Mouse (Mus musculus) heart, adult 2 months (tissue): ENCODE data around the gene Apaf1. TPM values are rescaled to one million over a fixed set of nuclear protein-coding genes. Genes with fewer than 3 reads are reported as not detected.

Source experiments
- DNase-seq, 2 experiments: peaks; one replicate each; pipeline ENCODE4 v3.0.0; 2021
- H3K27ac ChIP-seq: fragments of 200-600 bp; 2 replicates; pipeline ENCODE4 v1.8.1; 2022
- H3K27me3 ChIP-seq: fragments of 200-500 bp; 2 replicates; pipeline ENCODE4 v1.6.1; 2012; ENCODE audit warnings: mild to moderate bottlenecking, low read length, inconsistent platforms, mixed read lengths; ENCODE audit not compliant: control insufficient read depth, insufficient read depth
- H3K36me3 ChIP-seq: fragments of 200-500 bp; 2 replicates; pipeline ENCODE4 v1.6.1; 2012; ENCODE audit warnings: low read length, inconsistent platforms; ENCODE audit not compliant: control insufficient read depth, insufficient read depth
- H3K4me1 ChIP-seq: fragments of 200-500 bp; 2 replicates; pipeline ENCODE4 v1.6.1; 2011; ENCODE audit warnings: low read length; ENCODE audit not compliant: control insufficient read depth, insufficient read depth
- H3K4me3 ChIP-seq: fragments of 200-600 bp; 2 replicates; pipeline ENCODE4 v1.8.1; 2022
- H3K79me2 ChIP-seq: fragments of 200-500 bp; replicated peaks from 2 replicates; pipeline ENCODE4 v1.6.1; 2012; ENCODE audit warnings: mild to moderate bottlenecking, inconsistent platforms, low read length, moderate library complexity, mixed read lengths; ENCODE audit not compliant: control insufficient read depth, insufficient read depth
- H3K9ac ChIP-seq: fragments of 200-500 bp; 2 replicates; pipeline ENCODE4 v1.6.1; 2012; ENCODE audit warnings: low read depth, mild to moderate bottlenecking, control low read depth, inconsistent platforms, low read length, mixed read lengths
- CTCF ChIP-seq: fragments of 200-600 bp; IDR thresholded peaks from 2 replicates; pipeline ENCODE4 v1.8.1; 2022; ENCODE audit warnings: antibody characterized with exemption, mild to moderate bottlenecking, moderate library complexity
- EP300 ChIP-seq: fragments of 200-500 bp; IDR thresholded peaks from 2 replicates; pipeline ENCODE4 v1.6.1; 2011; ENCODE audit warnings: low read depth, low read length, control low read depth; ENCODE audit not compliant: insufficient read depth
- POLR2A ChIP-seq: fragments of 200-500 bp; IDR thresholded peaks from 2 replicates; pipeline ENCODE4 v1.6.1; 2011; ENCODE audit warnings: mild to moderate bottlenecking, low read depth, low read length, control low read depth; ENCODE audit not compliant: insufficient read depth
- WGBS: fragments of 180-500 bp; shearing (Covaris S2); methylation state at CpG from one replicate; pipeline ENCODE4 v1.1.7; 2018; 5-methylcytosine and 5-hydroxymethylcytosine counted together
- intact Hi-C: fragments of 180-260 bp; cut with DNase I; formaldehyde crosslinking; loops from one replicate; pipeline ENCODE4 v1.15.1; 2025
- polyA plus RNA-seq: library from polyadenylated mRNA; depleted of rRNA; stranded (reverse); fragments of >200 nt; gene quantifications from 2 replicates; pipeline ENCODE4 v1.2.3, GENCODE M21; 2012
- total RNA-seq, 2 experiments: library from RNA; stranded (reverse); gene quantifications; 2 replicates each; pipeline ENCODE4 v1.2.3; 2021

Apaf1 gene
- total and polyA plus RNA-seq, 3 experiments, result 3.9 to 5.6 (median 5.2) TPM

- no peaks in the 10 kb centered on the region for H3K79me2 ChIP-seq
- H3K27ac ChIP-seq, result no peak overlapping the region
- TF ChIP-seq CTCF (no peak), POLR2A (no peak), EP300 (no peak)
- DNase-seq, result no peak
- H3K4me1 ChIP-seq, result no peaks in the 10 kb centered on the region
- H3K36me3 ChIP-seq, result no peaks in the 10 kb centered on the region
- no peaks in the 10 kb centered on the region for H3K27me3 ChIP-seq
- no peak overlapping the region for H3K4me3 ChIP-seq
- no peak overlapping the region for H3K9ac ChIP-seq
- 76% methylated on average over 7 of the region's 7 CpGs for WGBS
- intact Hi-C loops, result no loop called here
Measured at GRCm38 (mm10) chr10:90960374-90960773, 122.2 kb downstream of the Apaf1 start.

GRCm38 (mm10) chr10:90953821-90954220 is 128.7 kb downstream of the Apaf1 start:
- Histone ChIP-seq H3K9ac (no peak overlapping the region), H3K27me3 (no peaks in the 10 kb centered on the region), H3K36me3 (no peaks in the 10 kb centered on the region), H3K27ac (peak overlapping the region; percentile 21), H3K4me3 (no peak overlapping the region), H3K79me2 (no peaks in the 10 kb centered on the region), H3K4me1 (no peaks in the 10 kb centered on the region)
- WGBS, result 62% methylated on average over 6 of the region's 6 CpGs
- TF ChIP-seq CTCF (no peak), POLR2A (no peak), EP300 (no peak)
- intact Hi-C loops, result no loop called here
- peak in 1 of 2 experiments; percentile 44 for DNase-seq

GRCm38 (mm10) chr10:90953103-90953709 is 129.4 kb downstream of the Apaf1 start:
- H3K36me3 ChIP-seq, result no peaks in the 10 kb centered on the region
- H3K27me3 ChIP-seq, result no peaks in the 10 kb centered on the region
- no peaks in the 10 kb centered on the region for H3K4me1 ChIP-seq
- no peaks in the 10 kb centered on the region for H3K79me2 ChIP-seq
- intact Hi-C loops, result no loop called here
- TF ChIP-seq POLR2A (no peak), CTCF (no peak), EP300 (no peak)
- H3K9ac ChIP-seq, result no peak overlapping the region
- peak overlapping the region; percentile 21 for H3K27ac ChIP-seq
- peak; percentile 53 to 58 for DNase-seq
- no peak overlapping the region for H3K4me3 ChIP-seq
- 77% methylated on average over 15 of the region's 15 CpGs for WGBS

GRCm38 (mm10) chr10:90947608-90948373 is 134.8 kb downstream of the Apaf1 start:
- Histone ChIP-seq H3K79me2 (no peaks in the 10 kb centered on the region), H3K27ac (no peak overlapping the region), H3K4me1 (no peaks in the 10 kb centered on the region), H3K36me3 (no peaks in the 10 kb centered on the region), H3K4me3 (no peak overlapping the region), H3K27me3 (no peaks in the 10 kb centered on the region; the same call in 1 of the 2 replicates), H3K9ac (no peak overlapping the region)
- no peak for TF ChIP-seq CTCF
- no peak for TF ChIP-seq EP300
- TF ChIP-seq POLR2A, result no peak
- intact Hi-C loops, result no loop called here
- DNase-seq, result no peak
- 85% methylated on average over 18 of the region's 18 CpGs for WGBS

- Histone ChIP-seq H3K4me3 (no peak overlapping the region), H3K27me3 (no peaks in the 10 kb centered on the region; the same call in 1 of the 2 replicates), H3K9ac (no peak overlapping the region), H3K79me2 (no peaks in the 10 kb centered on the region), H3K27ac (no peak overlapping the region), H3K36me3 (no peaks in the 10 kb centered on the region), H3K4me1 (no peaks in the 10 kb centered on the region)
- WGBS, result 86% methylated on average over 6 of the region's 6 CpGs
- intact Hi-C loops, result no loop called here
- DNase-seq, result no peak
- TF ChIP-seq EP300 (no peak), POLR2A (no peak), CTCF (no peak)
Measured at GRCm38 (mm10) chr10:90947043-90947442, 135.5 kb downstream of the Apaf1 start.

GRCm38 (mm10) chr10:90942001-90942700 is 140.4 kb downstream of the Apaf1 start:
- H3K36me3 ChIP-seq, result no peaks in the 10 kb centered on the region
- TF ChIP-seq CTCF (no peak), EP300 (no peak), POLR2A (0 out of 2 replicates have a peak, but pooled peaks have one; percentile 23)
- H3K9ac ChIP-seq, result no peak overlapping the region
- H3K79me2 ChIP-seq, result no peaks in the 10 kb centered on the region
- intact Hi-C loops, result no loop called here
- peak; percentile 65 to 69 for DNase-seq
- H3K27me3 ChIP-seq, result no peaks in the 10 kb centered on the region; the same call in 1 of the 2 replicates
- no peak overlapping the region for H3K4me3 ChIP-seq
- H3K4me1 ChIP-seq, result no peaks in the 10 kb centered on the region; the same call in 1 of the 2 replicates
- WGBS, result 73% methylated on average over 14 of the region's 14 CpGs
- no peak overlapping the region; the same call in 1 of the 2 replicates for H3K27ac ChIP-seq
